Mouse (Mus musculus): ENCODE results near the gene Cubn.

Cubn gene

DNA sequence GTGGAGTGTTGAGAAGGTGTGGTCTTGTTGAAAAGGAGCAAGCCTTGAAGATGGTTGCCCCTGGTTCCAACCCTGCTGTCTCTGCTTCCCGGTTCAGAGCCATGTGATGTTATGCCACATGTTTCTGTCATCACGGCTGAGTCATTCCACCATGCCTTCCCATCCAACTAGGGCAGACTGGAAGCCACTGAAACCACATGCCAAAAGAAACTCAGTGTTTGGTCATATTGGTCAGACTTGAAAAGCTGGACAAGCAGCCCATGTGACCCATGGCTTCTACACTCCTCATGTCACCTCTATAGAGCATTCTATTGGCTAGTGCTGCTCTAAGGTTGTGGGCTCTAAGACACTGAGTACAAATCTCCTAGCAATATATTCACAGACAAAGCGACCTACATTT lies 261.9 kb downstream of the Cubn start:
- Histone ChIP-seq H3K4me3 (replicated peaks; ENCODE audit: low read length) (no peak overlapping the region), H3K27me3 (ENCODE audit: insufficient read depth, low read length) (no peaks in the 10 kb centered on the region), H3K4me1 (replicated peaks; ENCODE audit: low read depth, low read length) (no peaks in the 10 kb centered on the region), H3K36me3 (ENCODE audit: insufficient read depth, low read length) (no peaks in the 10 kb centered on the region; the same call in 1 of the 2 replicates), H3K9me3 (ENCODE audit: low read length) (no peaks in the 10 kb centered on the region)
- TF ChIP-seq CTCF (conservative IDR thresholded peaks at IDR 0.05; ENCODE audit: low read length): no peak
- TF ChIP-seq NANOG (IDR thresholded peaks at IDR 0.05; ENCODE audit: borderline replicate concordance, low read length): no peak
- TF ChIP-seq POU5F1 (IDR thresholded peaks at IDR 0.05; ENCODE audit: borderline replicate concordance, low read length): no peak
